Mouse (Mus musculus): Measurements from ENCODE around the gene Trim45.

The Trim45 gene

GRCm38 (mm10) chr3:100931332-100932076, 9.5 kb downstream of the Trim45 start:
- no peak for DNase-seq (ENCODE audit: low spot score)

GRCm38 (mm10) chr3:100932077-100932944, 10.3 kb downstream of the Trim45 start:
- DNase-seq (ENCODE audit: low spot score), result no peak

GRCm38 (mm10) chr3:100935521-100935920, 13.5 kb downstream of the Trim45 start:
- DNase-seq (ENCODE audit: low spot score), result no peak

GRCm38 (mm10) chr3:100936201-100936600, 14.2 kb downstream of the Trim45 start:
- no peak for DNase-seq (ENCODE audit: low spot score)

GRCm38 (mm10) chr3:100938211-100938610, 16.2 kb downstream of the Trim45 start:
- DNase-seq (ENCODE audit: low spot score), result no peak

GRCm38 (mm10) chr3:100940496-100941037, 18.6 kb downstream of the Trim45 start:
- DNase-seq (ENCODE audit: low spot score), result no peak

- DNase-seq (ENCODE audit: low spot score), result no peak
These were observed 25.3 kb downstream of the Trim45 start for GRCm38 (mm10) chr3:100947286-100947685.

- DNase-seq (ENCODE audit: low spot score), result no peak
These were observed 29.5 kb downstream of the Trim45 start for GRCm38 (mm10) chr3:100951531-100951930.

- no peak for DNase-seq (ENCODE audit: low spot score)
These were observed 32.6 kb downstream of the Trim45 start for GRCm38 (mm10) chr3:100954616-100955015.

- peak; percentile 26 for DNase-seq (ENCODE audit: low spot score)
These were observed 39.0 kb downstream of the Trim45 start for GRCm38 (mm10) chr3:100961007-100961406.

GRCm38 (mm10) chr3:100961501-100961900, 39.5 kb downstream of the Trim45 start:
- DNase-seq (ENCODE audit: low spot score), result no peak

GRCm38 (mm10) chr3:100963849-100964542, 42.0 kb downstream of the Trim45 start:
- no peak for DNase-seq (ENCODE audit: low spot score)

- DNase-seq (ENCODE audit: low spot score), result peak; percentile 94
These were observed 47.3 kb downstream of the Trim45 start, which contains the start of gene Ttf2 for GRCm38 (mm10) chr3:100969176-100969917. Gene Ttf2, minus strand, starts transcription at chr3:100969663.

- no peak for DNase-seq (ENCODE audit: low spot score)
These were observed 51.9 kb downstream of the Trim45 start for GRCm38 (mm10) chr3:100973906-100974305.

- no peak for DNase-seq (ENCODE audit: low spot score)
These were observed 57.3 kb downstream of the Trim45 start for GRCm38 (mm10) chr3:100979290-100979689.
